Mouse (Mus musculus): ENCODE data around the gene Plcb3. TPM values are rescaled to one million over a fixed set of nuclear protein-coding genes. Genes with fewer than 3 reads are reported as not detected.
A peak's percentile ranks its signal among the peaks of the same experiment; 100 is the strongest.

Plcb3 gene
- polyA plus RNA-seq, 1 experiment from 2014 or later, result 18.1 TPM

- 93% methylated on average over 6 of the region's 6 CpGs for WGBS
- no peak for ATAC-seq (ENCODE audit: extremely low read depth, insufficient number of reproducible peaks, low FRiP score, low TSS enrichment)
Measured at GRCm38 (mm10) chr19:6943709-6944108, 32.6 kb downstream of the Plcb3 start.

GRCm38 (mm10) chr19:6942764-6943163 lies 33.5 kb downstream of the Plcb3 start:
- ATAC-seq (ENCODE audit: extremely low read depth, insufficient number of reproducible peaks, low FRiP score, low TSS enrichment), result no peak
- Histone ChIP-seq H3K4me1 (peaks cover 30% of the 10 kb centered on the region), H3K27ac (replicated peaks) (peak overlapping the region; percentile 97), H3K4me3 (peak overlapping the region; percentile 67), H3K4me2 (peak overlapping the region; percentile 100), H3K9me3 (no peaks in the 10 kb centered on the region), H3K9ac (peak overlapping the region; percentile 87), H3K27me3 (replicated peaks) (no peaks in the 10 kb centered on the region), H3K36me3 (peaks cover 30% of the 10 kb centered on the region)
- WGBS, result 20% methylated on average over 5 of the region's 5 CpGs

More at GRCm38 (mm10) chr19:6943709-6944108, 32.6 kb downstream of the Plcb3 start:
- Histone ChIP-seq H3K4me1 (peaks cover 30% of the 10 kb centered on the region), H3K9ac (no peak overlapping the region), H3K36me3 (peaks cover 30% of the 10 kb centered on the region), H3K9me3 (no peaks in the 10 kb centered on the region), H3K27me3 (replicated peaks) (no peaks in the 10 kb centered on the region), H3K4me3 (no peak overlapping the region), H3K27ac (replicated peaks) (no peak overlapping the region), H3K4me2 (no peak overlapping the region)

- H3K9ac ChIP-seq, result peak within 1 kb of the TSS; percentile 87
- ATAC-seq (ENCODE audit: extremely low read depth, insufficient number of reproducible peaks, low FRiP score, low TSS enrichment), result peak; percentile 84
- peak within 1 kb of the TSS; percentile 100 for H3K4me2 ChIP-seq
- H3K9me3 ChIP-seq, result no peaks in the 10 kb centered on the region
- peaks cover 30% of the 10 kb centered on the region for H3K4me1 ChIP-seq
- WGBS, result under 1% methylated on average over 27 of the region's 27 CpGs
- H3K27ac ChIP-seq (replicated peaks), result peak within 1 kb of the TSS; percentile 97
- H3K27me3 ChIP-seq (replicated peaks), result no peaks in the 10 kb centered on the region
- peak within 1 kb of the TSS; percentile 67 for H3K4me3 ChIP-seq
- peaks cover 30% of the 10 kb centered on the region for H3K36me3 ChIP-seq
Measured at GRCm38 (mm10) chr19:6942249-6942691, 34.0 kb downstream of the Plcb3 start, which contains the start of gene Gpr137. TSS of gene Gpr137 (minus strand) at chr19:6942480.

GRCm38 (mm10) chr19:6941372-6942248 lies 34.7 kb downstream of the Plcb3 start, which contains the start of gene Bad:
TSS of gene Bad (plus strand) at chr19:6941861.
- Histone ChIP-seq H3K27ac (replicated peaks) (peak within 1 kb of the TSS; percentile 97), H3K4me3 (peak within 1 kb of the TSS; percentile 67), H3K9ac (peak within 1 kb of the TSS; percentile 87), H3K36me3 (peaks cover 24% of the 10 kb centered on the region), H3K27me3 (replicated peaks) (0 out of 2 replicates have a peak, but pooled peaks cover 5% of the 10 kb centered on the region), H3K9me3 (no peaks in the 10 kb centered on the region), H3K4me2 (peak within 1 kb of the TSS; percentile 100), H3K4me1 (peaks cover 30% of the 10 kb centered on the region)
- WGBS, result under 1% methylated on average over 83 of the region's 83 CpGs
- peak; percentile 65 for ATAC-seq (ENCODE audit: extremely low read depth, insufficient number of reproducible peaks, low FRiP score, low TSS enrichment)

- ATAC-seq (ENCODE audit: extremely low read depth, insufficient number of reproducible peaks, low FRiP score, low TSS enrichment), result peak; percentile 6; the same call in 1 of the 2 replicates
- Histone ChIP-seq H3K4me1 (peaks cover 30% of the 10 kb centered on the region), H3K4me3 (peak overlapping the region; percentile 67), H3K9me3 (no peaks in the 10 kb centered on the region), H3K36me3 (peaks cover 20% of the 10 kb centered on the region), H3K4me2 (peak overlapping the region; percentile 100), H3K27ac (replicated peaks) (peak overlapping the region; percentile 97), H3K27me3 (replicated peaks) (peaks cover 13% of the 10 kb centered on the region), H3K9ac (peak overlapping the region; percentile 87)
- 20% methylated on average over 28 of the region's 29 CpGs for WGBS
Measured at GRCm38 (mm10) chr19:6940396-6941351, 35.6 kb downstream of the Plcb3 start.

- H3K4me1 ChIP-seq, result peaks cover 31% of the 10 kb centered on the region
- 0 out of 2 replicates have a peak, but pooled peaks cover 8% of the 10 kb centered on the region for H3K36me3 ChIP-seq
- ATAC-seq (ENCODE audit: extremely low read depth, insufficient number of reproducible peaks, low FRiP score, low TSS enrichment), result no peak
- 86% methylated on average over 20 of the region's 20 CpGs for WGBS
- peaks cover 27% of the 10 kb centered on the region for H3K27me3 ChIP-seq (replicated peaks)
- H3K27ac ChIP-seq (replicated peaks), result no peak overlapping the region
- no peaks in the 10 kb centered on the region for H3K9me3 ChIP-seq
- peak overlapping the region; percentile 87; the same call in 1 of the 2 replicates for H3K9ac ChIP-seq
- no peak overlapping the region for H3K4me3 ChIP-seq
- no peak overlapping the region for H3K4me2 ChIP-seq
Measured at GRCm38 (mm10) chr19:6939106-6940002, 36.9 kb downstream of the Plcb3 start.

- Histone ChIP-seq H3K27me3 (replicated peaks) (peaks cover 42% of the 10 kb centered on the region), H3K4me3 (no peak overlapping the region), H3K36me3 (0 out of 2 replicates have a peak, but pooled peaks cover 4% of the 10 kb centered on the region), H3K4me1 (peaks cover 33% of the 10 kb centered on the region), H3K4me2 (no peak overlapping the region), H3K9me3 (no peaks in the 10 kb centered on the region), H3K27ac (replicated peaks) (no peak overlapping the region), H3K9ac (no peak overlapping the region; the same call in 1 of the 2 replicates)
- WGBS, result 70% methylated on average over 16 of the region's 16 CpGs
- ATAC-seq (ENCODE audit: extremely low read depth, insufficient number of reproducible peaks, low FRiP score, low TSS enrichment), result no peak
Measured at GRCm38 (mm10) chr19:6937541-6938465, 38.5 kb downstream of the Plcb3 start.

GRCm38 (mm10) chr19:6936299-6936698 lies 40.0 kb downstream of the Plcb3 start:
- no peak overlapping the region for H3K9ac ChIP-seq
- H3K36me3 ChIP-seq, result 0 out of 2 replicates have a peak, but pooled peaks cover 4% of the 10 kb centered on the region
- H3K4me2 ChIP-seq, result no peak overlapping the region
- H3K4me1 ChIP-seq, result peaks cover 31% of the 10 kb centered on the region
- no peak overlapping the region for H3K27ac ChIP-seq (replicated peaks)
- no peaks in the 10 kb centered on the region for H3K9me3 ChIP-seq
- no peak for ATAC-seq (ENCODE audit: extremely low read depth, insufficient number of reproducible peaks, low FRiP score, low TSS enrichment)
- H3K27me3 ChIP-seq (replicated peaks), result peaks cover 57% of the 10 kb centered on the region
- no peak overlapping the region for H3K4me3 ChIP-seq
- WGBS, result 23% methylated on average over 3 of the region's 3 CpGs

- no peak for ATAC-seq (ENCODE audit: extremely low read depth, insufficient number of reproducible peaks, low FRiP score, low TSS enrichment)
- Histone ChIP-seq H3K4me1 (peaks cover 14% of the 10 kb centered on the region), H3K4me2 (peak within 1 kb of the TSS; percentile 86), H3K36me3 (0 out of 2 replicates have a peak, but pooled peaks cover 4% of the 10 kb centered on the region), H3K9me3 (no peaks in the 10 kb centered on the region), H3K27ac (replicated peaks) (no peak within 1 kb of the TSS), H3K9ac (peak within 1 kb of the TSS; percentile 80), H3K4me3 (peak within 1 kb of the TSS; percentile 56), H3K27me3 (replicated peaks) (peaks cover 75% of the 10 kb centered on the region)
- 11% methylated on average over 23 of the region's 23 CpGs for WGBS
Measured at GRCm38 (mm10) chr19:6934195-6934977, 41.9 kb downstream of the Plcb3 start, which contains the start of gene Kcnk4. TSS of gene Kcnk4 (minus strand) at chr19:6934515.

Measured in heart, embryonic 13.5 days (tissue).